Mouse (Mus musculus): ENCODE data around the gene Tbc1d12. TPM values are rescaled to one million over a fixed set of nuclear protein-coding genes. Genes with fewer than 3 reads are reported as not detected.
"Not testable (repeated sequence)": the region's sequence is repeated elsewhere in the genome, so short reads cannot be mapped to it uniquely, and the experiment has no call there.

The Tbc1d12 gene
- polyA plus RNA-seq, 1 experiment from 2014 or later, result 5.0 TPM

- peak overlapping the region; percentile 93 for H3K27ac ChIP-seq (replicated peaks)
- peak; percentile 51 for ATAC-seq (replicated peaks)
- H3K9ac ChIP-seq (replicated peaks), result peak overlapping the region; percentile 75
- no peaks in the 10 kb centered on the region for H3K36me3 ChIP-seq
- no peaks in the 10 kb centered on the region for H3K27me3 ChIP-seq
- peak overlapping the region; percentile 55 for H3K4me2 ChIP-seq (replicated peaks)
- H3K4me1 ChIP-seq, result peaks cover 17% of the 10 kb centered on the region; the same call in 1 of the 2 replicates
- no peaks in the 10 kb centered on the region for H3K9me3 ChIP-seq
- under 1% methylated on average over 54 of the region's 54 CpGs for WGBS
- peak overlapping the region; percentile 84 for H3K4me3 ChIP-seq
Observed at GRCm38 (mm10) chr19:38837171-38837641, 827 bp downstream of the Tbc1d12 start.

DNA sequence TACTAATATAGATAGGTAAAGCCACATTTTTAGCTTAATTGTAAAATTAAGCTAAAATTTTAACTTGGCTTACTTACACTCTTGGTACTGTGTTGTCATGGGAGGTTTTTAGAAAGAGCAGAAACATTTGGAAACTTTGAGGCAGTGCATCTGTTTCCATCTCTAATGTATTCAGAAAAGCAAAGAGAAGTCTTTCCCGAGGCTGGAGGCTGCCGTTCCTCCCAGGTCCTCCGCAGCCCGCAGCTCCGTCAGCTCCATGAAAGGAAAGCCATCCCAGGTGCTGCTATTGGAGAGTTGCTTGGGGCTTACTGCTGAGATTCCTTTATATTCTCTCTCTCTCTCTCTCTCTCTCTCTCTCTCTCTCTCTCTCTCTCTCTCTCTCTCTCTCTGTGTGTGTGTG is 8.4 kb downstream of the Tbc1d12 start:
- Histone ChIP-seq H3K27me3 (no peaks in the 10 kb centered on the region), H3K4me1 (0 out of 2 replicates have a peak, but pooled peaks cover 2% of the 10 kb centered on the region), H3K27ac (replicated peaks) (no peak overlapping the region), H3K9me3 (no peaks in the 10 kb centered on the region), H3K36me3 (no peaks in the 10 kb centered on the region), H3K4me2 (replicated peaks) (no peak overlapping the region), H3K4me3 (no peak overlapping the region), H3K9ac (replicated peaks) (no peak overlapping the region)
- WGBS, result 56% methylated on average over 5 of the region's 5 CpGs
- no peak for ATAC-seq (replicated peaks)

GRCm38 (mm10) chr19:38846373-38846772 is 10.0 kb downstream of the Tbc1d12 start:
- Histone ChIP-seq H3K9ac (replicated peaks) (no peak overlapping the region), H3K4me2 (replicated peaks) (no peak overlapping the region), H3K9me3 (no peaks in the 10 kb centered on the region), H3K27ac (replicated peaks) (no peak overlapping the region), H3K4me3 (no peak overlapping the region), H3K4me1 (no peaks in the 10 kb centered on the region), H3K36me3 (no peaks in the 10 kb centered on the region), H3K27me3 (no peaks in the 10 kb centered on the region)
- 91% methylated on average over 2 of the region's 2 CpGs for WGBS
- no peak for ATAC-seq (replicated peaks)

DNA sequence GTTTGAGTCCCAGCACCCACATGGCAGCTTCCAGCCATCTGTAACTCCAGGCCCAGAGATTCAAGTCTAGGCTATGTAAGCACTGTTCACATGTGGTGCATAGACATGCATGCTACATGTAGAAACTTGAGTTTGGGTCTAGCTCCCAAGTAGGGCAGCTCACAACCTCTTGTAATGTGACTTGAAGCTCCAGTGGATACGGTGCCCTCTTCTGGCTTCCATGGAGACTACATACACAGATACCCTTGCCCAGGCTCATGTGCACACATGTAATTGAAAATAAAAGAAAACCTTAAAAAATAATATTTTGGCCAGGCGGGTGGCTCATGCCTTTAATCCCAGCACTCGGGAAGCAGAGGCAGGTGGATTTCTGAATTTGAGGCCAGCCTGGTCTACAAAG is 21.8 kb downstream of the Tbc1d12 start:
- Histone ChIP-seq H3K9me3 (no peaks in the 10 kb centered on the region), H3K9ac (replicated peaks) (no peak overlapping the region), H3K4me3 (no peak overlapping the region), H3K36me3 (no peaks in the 10 kb centered on the region), H3K4me1 (no peaks in the 10 kb centered on the region), H3K4me2 (replicated peaks) (no peak overlapping the region), H3K27me3 (no peaks in the 10 kb centered on the region), H3K27ac (replicated peaks) (no peak overlapping the region)
- WGBS, result 99% methylated on average over 3 of the region's 3 CpGs
- no peak for ATAC-seq (replicated peaks)

DNA sequence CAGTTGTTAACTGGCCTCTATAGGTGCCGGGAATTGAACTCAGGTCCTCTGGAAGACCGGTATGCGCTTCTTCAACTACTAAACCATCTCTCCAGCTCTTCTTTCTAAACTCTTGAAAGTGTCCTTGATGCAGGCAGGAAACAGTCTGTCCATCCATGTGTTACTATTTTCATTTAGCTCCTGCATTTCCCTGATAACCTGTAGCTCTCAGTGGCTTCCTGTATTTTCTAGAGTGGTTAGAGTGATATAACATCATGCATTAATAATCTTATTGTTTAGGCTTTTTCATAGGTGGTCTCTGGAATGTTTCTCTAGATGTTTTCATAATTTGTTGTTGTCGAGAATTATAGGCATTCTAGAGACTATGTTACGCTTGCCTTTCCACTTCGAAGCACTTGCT is 26.1 kb downstream of the Tbc1d12 start:
- H3K27me3 ChIP-seq, result no peaks in the 10 kb centered on the region
- no peaks in the 10 kb centered on the region for H3K9me3 ChIP-seq
- no peak overlapping the region for H3K27ac ChIP-seq (replicated peaks)
- no peaks in the 10 kb centered on the region for H3K4me1 ChIP-seq
- 94% methylated on average over 6 of the region's 6 CpGs for WGBS
- 0 out of 2 replicates have a peak, but pooled peaks cover 2% of the 10 kb centered on the region for H3K36me3 ChIP-seq
- no peak overlapping the region for H3K4me2 ChIP-seq (replicated peaks)
- ATAC-seq (replicated peaks), result no peak
- H3K4me3 ChIP-seq, result no peak overlapping the region
- H3K9ac ChIP-seq (replicated peaks), result no peak overlapping the region

DNA sequence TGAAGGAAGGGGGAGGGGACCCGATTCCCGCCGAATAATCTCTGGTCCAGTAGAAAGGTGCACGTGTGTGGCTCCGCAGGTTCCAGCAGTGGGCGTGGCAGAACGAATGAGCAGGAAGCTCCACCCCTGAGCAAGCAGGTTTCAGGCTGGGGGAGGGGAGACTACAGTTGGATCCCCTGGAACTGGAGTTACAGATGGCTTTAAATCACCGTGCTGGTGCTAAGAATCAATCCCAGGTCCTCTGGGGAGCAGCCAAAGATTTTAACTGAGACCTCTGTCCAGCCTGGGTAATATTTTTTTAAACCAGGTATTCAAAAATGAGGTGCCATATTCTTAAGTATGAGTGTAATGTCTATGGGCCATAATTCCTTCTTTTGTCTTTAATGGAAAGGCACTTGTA is 38.4 kb downstream of the Tbc1d12 start:
- H3K4me2 ChIP-seq (replicated peaks); H3K27me3 ChIP-seq; H3K9ac ChIP-seq (replicated peaks); H3K4me1 ChIP-seq; ATAC-seq (replicated peaks); H3K4me3 ChIP-seq; H3K9me3 ChIP-seq; H3K27ac ChIP-seq (replicated peaks); H3K36me3 ChIP-seq: not testable (repeated sequence)
- WGBS, result 85% methylated on average over 3 of the region's 8 CpGs

- ATAC-seq (replicated peaks), result no peak
- Histone ChIP-seq H3K9me3 (no peaks in the 10 kb centered on the region), H3K27ac (replicated peaks) (no peak overlapping the region)
Observed at GRCm38 (mm10) chr19:38880300-38880699, 43.9 kb downstream of the Tbc1d12 start.

DNA sequence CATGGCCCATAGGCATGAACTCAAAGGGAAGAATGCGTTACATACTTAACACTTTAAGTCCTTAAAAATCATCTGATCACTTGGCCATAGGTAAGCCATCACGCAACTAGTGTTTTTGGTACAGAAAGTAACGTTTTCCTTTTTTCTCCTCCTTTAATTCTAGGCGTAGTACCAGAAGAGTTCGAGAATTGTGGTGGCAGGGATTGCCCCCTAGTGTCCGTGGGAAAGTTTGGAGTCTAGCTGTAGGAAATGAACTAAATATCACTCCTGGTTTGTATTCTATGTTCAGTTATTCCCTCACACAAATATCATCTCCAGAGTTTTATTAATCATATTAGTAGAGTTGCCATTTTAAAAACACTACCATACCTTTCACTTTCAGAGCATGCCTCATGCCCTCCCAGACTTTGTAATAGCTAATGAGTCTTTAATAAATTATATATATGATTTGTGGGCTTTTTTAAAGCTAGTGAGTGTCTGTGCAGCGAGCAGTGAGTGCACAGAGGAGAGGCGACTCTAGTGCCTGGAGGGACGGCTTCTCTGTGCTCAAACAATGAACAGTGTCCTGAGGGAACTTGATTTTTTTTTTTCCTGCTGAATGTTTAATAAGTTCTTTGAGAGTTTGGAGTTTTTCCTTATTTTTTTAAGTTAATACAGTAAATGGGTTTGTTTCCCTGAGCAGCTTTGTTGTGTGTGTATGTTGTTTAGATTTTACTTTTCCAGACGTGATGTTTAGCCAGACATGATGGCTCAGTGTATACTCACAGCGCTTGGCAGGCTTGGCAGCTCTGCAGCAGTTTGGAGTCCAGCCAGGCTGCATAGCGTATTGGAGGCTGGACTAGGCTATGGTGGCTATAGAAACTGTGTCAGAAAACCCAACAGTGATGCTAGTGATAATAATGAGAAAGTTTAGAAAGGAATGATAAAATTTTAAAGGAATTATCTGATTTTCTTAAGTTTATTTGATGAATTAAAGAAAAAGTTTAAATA is 65.1 kb downstream of the Tbc1d12 start:
- Histone ChIP-seq H3K4me3 (no peak overlapping the region), H3K36me3 (peaks cover 3% of the 10 kb centered on the region), H3K4me1 (0 out of 2 replicates have a peak, but pooled peaks cover 2% of the 10 kb centered on the region), H3K27me3 (no peaks in the 10 kb centered on the region), H3K9me3 (no peaks in the 10 kb centered on the region), H3K9ac (replicated peaks) (no peak overlapping the region), H3K27ac (replicated peaks) (no peak overlapping the region), H3K4me2 (replicated peaks) (no peak overlapping the region)
- peak; percentile 91 for ATAC-seq (replicated peaks)
- WGBS, result 53% methylated on average over 12 of the region's 12 CpGs

More at GRCm38 (mm10) chr19:38880300-38880699, 43.9 kb downstream of the Tbc1d12 start:
- Histone ChIP-seq H3K27me3 (no peaks in the 10 kb centered on the region), H3K36me3 (no peaks in the 10 kb centered on the region), H3K4me3 (no peak overlapping the region), H3K4me1 (no peaks in the 10 kb centered on the region), H3K9ac (replicated peaks) (no peak overlapping the region), H3K4me2 (replicated peaks) (no peak overlapping the region)

DNA sequence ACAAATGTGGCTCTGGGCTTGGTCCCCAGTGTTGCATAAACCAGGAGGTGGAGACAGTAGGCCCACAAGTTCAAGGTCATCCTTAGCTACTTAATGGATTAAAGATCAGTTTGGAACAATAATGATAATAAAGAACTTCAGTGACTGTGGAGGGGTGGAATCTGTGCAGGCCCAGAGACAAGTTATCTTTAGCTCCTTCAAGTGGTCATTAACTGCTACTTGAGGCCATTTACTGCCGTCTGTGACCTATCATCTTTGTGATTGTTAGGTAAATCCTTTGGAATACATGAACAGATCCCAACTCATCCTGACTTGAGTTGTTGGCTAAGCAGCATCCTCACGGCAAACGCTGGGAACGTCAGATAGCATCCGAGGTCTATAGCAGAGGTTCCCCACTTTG is 66.1 kb downstream of the Tbc1d12 start:
- Histone ChIP-seq H3K36me3 (peaks cover 3% of the 10 kb centered on the region), H3K4me3 (no peak overlapping the region), H3K27me3 (no peaks in the 10 kb centered on the region), H3K4me1 (0 out of 2 replicates have a peak, but pooled peaks cover 2% of the 10 kb centered on the region), H3K27ac (replicated peaks) (no peak overlapping the region), H3K4me2 (replicated peaks) (no peak overlapping the region), H3K9me3 (no peaks in the 10 kb centered on the region), H3K9ac (replicated peaks) (no peak overlapping the region)
- no peak for ATAC-seq (replicated peaks)
- 90% methylated on average over 5 of the region's 5 CpGs for WGBS

DNA sequence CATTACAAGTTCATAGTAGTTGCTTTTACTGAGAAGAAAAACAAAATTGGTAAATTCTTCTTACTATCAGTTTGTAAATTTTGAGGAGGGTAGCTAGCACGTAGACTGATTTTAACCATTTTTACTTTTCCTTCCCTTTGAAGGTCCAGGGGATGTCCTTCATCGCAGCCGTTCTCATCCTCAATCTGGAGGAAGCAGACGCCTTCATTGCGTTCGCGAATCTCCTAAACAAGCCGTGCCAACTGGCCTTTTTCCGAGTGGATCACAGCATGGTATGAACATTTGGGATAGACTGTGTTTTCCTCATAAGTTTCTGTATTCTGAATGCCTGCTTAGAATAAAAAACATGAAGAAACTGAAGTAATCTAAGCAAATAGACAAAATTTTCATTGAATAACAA is 77.4 kb downstream of the Tbc1d12 start:
- peaks cover 15% of the 10 kb centered on the region for H3K36me3 ChIP-seq
- H3K9me3 ChIP-seq, result no peaks in the 10 kb centered on the region
- H3K4me3 ChIP-seq, result no peak overlapping the region
- no peak overlapping the region for H3K4me2 ChIP-seq (replicated peaks)
- H3K4me1 ChIP-seq, result no peaks in the 10 kb centered on the region
- WGBS, result 93% methylated on average over 9 of the region's 9 CpGs
- no peak overlapping the region for H3K27ac ChIP-seq (replicated peaks)
- no peak overlapping the region for H3K9ac ChIP-seq (replicated peaks)
- no peak for ATAC-seq (replicated peaks)
- H3K27me3 ChIP-seq, result no peaks in the 10 kb centered on the region

GRCm38 (mm10) chr19:38914926-38915325 is 78.5 kb downstream of the Tbc1d12 start:
- no peak overlapping the region for H3K9ac ChIP-seq (replicated peaks)
- no peak overlapping the region for H3K27ac ChIP-seq (replicated peaks)
- no peaks in the 10 kb centered on the region for H3K4me1 ChIP-seq
- peaks cover 18% of the 10 kb centered on the region for H3K36me3 ChIP-seq
- no peak overlapping the region for H3K4me3 ChIP-seq
- no peaks in the 10 kb centered on the region for H3K9me3 ChIP-seq
- ATAC-seq (replicated peaks), result no peak
- WGBS, result 93% methylated on average over 15 of the region's 15 CpGs
- no peaks in the 10 kb centered on the region for H3K27me3 ChIP-seq
- no peak overlapping the region for H3K4me2 ChIP-seq (replicated peaks)

GRCm38 (mm10) chr19:38915677-38916076 is 79.3 kb downstream of the Tbc1d12 start:
- Histone ChIP-seq H3K4me3 (no peak overlapping the region), H3K27ac (replicated peaks) (no peak overlapping the region), H3K36me3 (peaks cover 21% of the 10 kb centered on the region), H3K4me2 (replicated peaks) (no peak overlapping the region), H3K27me3 (no peaks in the 10 kb centered on the region), H3K9me3 (no peaks in the 10 kb centered on the region), H3K4me1 (no peaks in the 10 kb centered on the region), H3K9ac (replicated peaks) (no peak overlapping the region)
- ATAC-seq (replicated peaks), result no peak
- WGBS, result 43% methylated on average over 3 of the region's 3 CpGs

All from forebrain, embryonic 15.5 days (tissue).